Comparison of ENCODE assay signal across 8 mouse cellular contexts in genomic region chr19:45074580-45075322, GRCm38 (mm10). TPM values are rescaled to one million over a fixed set of nuclear protein-coding genes. Genes with fewer than 3 reads are reported as not detected.
DNase-seq lines count a peak whose midpoint lies in the region; ATAC-seq and TF ChIP-seq lines count a peak whose summit lies in the region.

TSS of gene Kazald1 (plus strand) at chr19:45075241.

- no peak for TF ChIP-seq CTCF in E14TG2a.4 (conservative IDR thresholded peaks at IDR 0.05; ENCODE audit: low read length)

- peak within 1 kb of the TSS; percentile 80 for H3K27ac ChIP-seq in forebrain, embryonic 11.5 days (ENCODE audit: low read depth, low read length)
- peak within 1 kb of the TSS; percentile 94 for H3K27ac ChIP-seq in heart, embryonic 16.5 days (ENCODE audit: low read length)
- peak within 1 kb of the TSS; percentile 89 for H3K27ac ChIP-seq in liver, embryonic 15.5 days (replicated peaks)
- H3K27ac ChIP-seq in neural tube, embryonic 11.5 days (ENCODE audit: low read depth, low read length): peak within 1 kb of the TSS; percentile 47
- peak within 1 kb of the TSS; percentile 99 for H3K27ac ChIP-seq in stomach, embryonic 16.5 days (ENCODE audit: low read length)

- under 1% methylated on average over 43 of the region's 45 CpGs for WGBS in forebrain, embryonic 11.5 days
- WGBS in heart, embryonic 16.5 days: under 1% methylated on average over 45 of the region's 45 CpGs
- under 1% methylated on average over 45 of the region's 45 CpGs for WGBS in liver, embryonic 15.5 days (ENCODE audit: insufficient replicate concordance)
- WGBS in neural tube, embryonic 11.5 days: under 1% methylated on average over 45 of the region's 45 CpGs
- WGBS in stomach, embryonic 16.5 days: under 1% methylated on average over 45 of the region's 45 CpGs

- H3K4me2 ChIP-seq in forebrain, embryonic 11.5 days (ENCODE audit: low read depth, low read length, severe bottlenecking): peak within 1 kb of the TSS; percentile 95
- H3K4me2 ChIP-seq in heart, embryonic 16.5 days (ENCODE audit: low read depth, low read length): peak within 1 kb of the TSS; percentile 92
- peak within 1 kb of the TSS; percentile 96 for H3K4me2 ChIP-seq in liver, embryonic 15.5 days
- peak within 1 kb of the TSS; percentile 95 for H3K4me2 ChIP-seq in neural tube, embryonic 11.5 days (ENCODE audit: low read depth)
- H3K4me2 ChIP-seq in stomach, embryonic 16.5 days (ENCODE audit: low read depth, low read length): peak within 1 kb of the TSS; percentile 98

- peak within 1 kb of the TSS; percentile 78 for H3K9ac ChIP-seq in forebrain, embryonic 11.5 days (ENCODE audit: low read length)
- peak within 1 kb of the TSS; percentile 88 for H3K9ac ChIP-seq in heart, embryonic 16.5 days (ENCODE audit: low read length)
- peak within 1 kb of the TSS; percentile 82 for H3K9ac ChIP-seq in liver, embryonic 15.5 days
- peak within 1 kb of the TSS; percentile 64 for H3K9ac ChIP-seq in neural tube, embryonic 11.5 days (ENCODE audit: low read length)
- H3K9ac ChIP-seq in stomach, embryonic 16.5 days (ENCODE audit: low read length): peak within 1 kb of the TSS; percentile 93

- no peaks in the 10 kb centered on the region for H3K36me3 ChIP-seq in E14TG2a.4 (ENCODE audit: insufficient read depth, low read length)
- H3K36me3 ChIP-seq in forebrain, embryonic 11.5 days (ENCODE audit: control insufficient read depth, insufficient read depth, low read length): no peaks in the 10 kb centered on the region
- no peaks in the 10 kb centered on the region for H3K36me3 ChIP-seq in heart, embryonic 16.5 days (ENCODE audit: control insufficient read depth, insufficient read depth)
- no peaks in the 10 kb centered on the region for H3K36me3 ChIP-seq in liver, embryonic 15.5 days (replicated peaks)
- H3K36me3 ChIP-seq in neural tube, embryonic 11.5 days (ENCODE audit: control insufficient read depth, insufficient read depth, low read length): no peaks in the 10 kb centered on the region
- H3K36me3 ChIP-seq in stomach, embryonic 16.5 days (ENCODE audit: control insufficient read depth, insufficient read depth, low read length): no peaks in the 10 kb centered on the region

- peaks cover 62% of the 10 kb centered on the region for H3K4me1 ChIP-seq in E14TG2a.4 (replicated peaks; ENCODE audit: low read depth, low read length)
- H3K4me1 ChIP-seq in forebrain, embryonic 11.5 days (replicated peaks; ENCODE audit: control insufficient read depth, insufficient read depth, low read length): peaks cover 22% of the 10 kb centered on the region
- peaks cover 24% of the 10 kb centered on the region for H3K4me1 ChIP-seq in heart, embryonic 16.5 days (ENCODE audit: control insufficient read depth, insufficient read depth, low read length)
- peaks cover 61% of the 10 kb centered on the region for H3K4me1 ChIP-seq in liver, embryonic 15.5 days (replicated peaks)
- H3K4me1 ChIP-seq in neural tube, embryonic 11.5 days (ENCODE audit: control insufficient read depth, insufficient read depth, low read length): peaks cover 15% of the 10 kb centered on the region; the same call in 1 of the 2 replicates
- peaks cover 19% of the 10 kb centered on the region for H3K4me1 ChIP-seq in stomach, embryonic 16.5 days (ENCODE audit: control insufficient read depth, insufficient read depth, low read length)

- peak; percentile 76 for DNase-seq in c-Kit-positive CD71-positive TER-119-negative erythroid progenitor cells, embryonic 14.5 days (ENCODE audit: low read depth)
- peak; percentile 96 for DNase-seq in forebrain, embryonic 11.5 days (ENCODE audit: low spot score)
- peak; percentile 94 to 97 for DNase-seq in kidney, postnatal 36 days
- DNase-seq in neural tube, embryonic 11.5 days (ENCODE audit: low spot score): peak; percentile 95

- H3K9me3 ChIP-seq in E14TG2a.4 (ENCODE audit: low read length): 0 out of 2 replicates have a peak, but pooled peaks cover 3% of the 10 kb centered on the region
- no peaks in the 10 kb centered on the region for H3K9me3 ChIP-seq in forebrain, embryonic 11.5 days (ENCODE audit: control insufficient read depth, low read length)
- H3K9me3 ChIP-seq in heart, embryonic 16.5 days (replicated peaks; ENCODE audit: control insufficient read depth, low read length): no peaks in the 10 kb centered on the region
- H3K9me3 ChIP-seq in liver, embryonic 15.5 days (replicated peaks): no peaks in the 10 kb centered on the region
- H3K9me3 ChIP-seq in neural tube, embryonic 11.5 days (ENCODE audit: control insufficient read depth, low read length): no peaks in the 10 kb centered on the region
- H3K9me3 ChIP-seq in stomach, embryonic 16.5 days (replicated peaks; ENCODE audit: control insufficient read depth, low read length): no peaks in the 10 kb centered on the region

- peaks cover 45% of the 10 kb centered on the region for H3K27me3 ChIP-seq in E14TG2a.4 (ENCODE audit: insufficient read depth, low read length)
- H3K27me3 ChIP-seq in forebrain, embryonic 11.5 days (ENCODE audit: control insufficient read depth, insufficient read depth, low read length): peaks cover 47% of the 10 kb centered on the region
- H3K27me3 ChIP-seq in heart, embryonic 16.5 days (ENCODE audit: control insufficient read depth, insufficient read depth, low read length): peaks cover 25% of the 10 kb centered on the region
- peaks cover 46% of the 10 kb centered on the region for H3K27me3 ChIP-seq in liver, embryonic 15.5 days
- H3K27me3 ChIP-seq in neural tube, embryonic 11.5 days (ENCODE audit: control insufficient read depth, insufficient read depth, low read length): peaks cover 51% of the 10 kb centered on the region
- H3K27me3 ChIP-seq in stomach, embryonic 16.5 days (ENCODE audit: control insufficient read depth, insufficient read depth, low read length): peaks cover 33% of the 10 kb centered on the region

- H3K4me3 ChIP-seq in E14TG2a.4 (replicated peaks; ENCODE audit: low read length): peak within 1 kb of the TSS; percentile 88
- H3K4me3 ChIP-seq in forebrain, embryonic 11.5 days (ENCODE audit: low read depth, low read length): peak within 1 kb of the TSS; percentile 60
- peak within 1 kb of the TSS; percentile 68 for H3K4me3 ChIP-seq in heart, embryonic 16.5 days (ENCODE audit: low read length)
- peak within 1 kb of the TSS; percentile 77 for H3K4me3 ChIP-seq in liver, embryonic 15.5 days (replicated peaks)
- peak within 1 kb of the TSS; percentile 44 for H3K4me3 ChIP-seq in neural tube, embryonic 11.5 days (ENCODE audit: low read depth, low read length)
- H3K4me3 ChIP-seq in stomach, embryonic 16.5 days (replicated peaks; ENCODE audit: low read length): peak within 1 kb of the TSS; percentile 75

- ATAC-seq in forebrain, embryonic 11.5 days (replicated peaks; ENCODE audit: low FRiP score): peak; percentile 89
- peak; percentile 90 for ATAC-seq in heart, embryonic 16.5 days (replicated peaks; ENCODE audit: extremely low read depth, insufficient read depth, low FRiP score)
- ATAC-seq in liver, embryonic 15.5 days (ENCODE audit: insufficient read depth): peak; percentile 88
- ATAC-seq in neural tube, embryonic 11.5 days (ENCODE audit: insufficient read depth, low FRiP score, low TSS enrichment): peak; percentile 86
- peak; percentile 93 for ATAC-seq in stomach, embryonic 16.5 days (ENCODE audit: insufficient read depth, low FRiP score)

RNA-seq across cellular contexts. Expression of gene Kazald1, which starts in this region (rescaled TPM):
- polyA plus RNA-seq in forebrain, embryonic 11.5 days (2014; fragmentation: Nextera tagmentation; extraction: Ambion mirVana): 0.20 and 0.31 TPM in 2 replicates
- 12.9 and 13.0 TPM in 2 replicates for polyA plus RNA-seq in heart, embryonic 16.5 days (2015; fragmentation: Nextera tagmentation; extraction: Ambion mirVana)
- 0.24 and 0.32 TPM in 2 replicates for polyA plus RNA-seq in liver, embryonic 15.5 days (2015; fragmentation: Nextera tagmentation; extraction: Ambion mirVana)
- 0.50 and 0.87 TPM in 2 replicates for polyA plus RNA-seq in neural tube, embryonic 11.5 days (2014; fragmentation: Nextera tagmentation; extraction: Ambion mirVana)
- polyA plus RNA-seq in stomach, embryonic 16.5 days (2015; fragmentation: Nextera tagmentation; extraction: Ambion mirVana): 22.9 and 41.4 TPM in 2 replicates

Comparison
In these comparisons a context has a peak if more than half of its experiments do, and no peak if none do; other contexts are left out.
1. Peak in every context shown above with its lines: DNase-seq, ATAC-seq, H3K4me3 ChIP-seq and H3K27ac ChIP-seq.
2. Peak in DNase-seq, ATAC-seq, H3K4me3 ChIP-seq, H3K27ac ChIP-seq, H3K9ac ChIP-seq and H3K4me2 ChIP-seq in forebrain, embryonic 11.5 days; RNA of the gene not detected or under 1 TPM.
3. Peak in ATAC-seq, H3K4me3 ChIP-seq, H3K27ac ChIP-seq, H3K9ac ChIP-seq and H3K4me2 ChIP-seq in liver, embryonic 15.5 days; RNA of the gene not detected or under 1 TPM.
4. Peak in DNase-seq, ATAC-seq, H3K4me3 ChIP-seq, H3K27ac ChIP-seq, H3K9ac ChIP-seq and H3K4me2 ChIP-seq in neural tube, embryonic 11.5 days; RNA of the gene not detected or under 1 TPM.
5. H3K27ac ChIP-seq: peak in every context shown above with its lines; median percentile 99 in stomach, embryonic 16.5 days; 94 in heart, embryonic 16.5 days; 89 in liver, embryonic 15.5 days; 80 in forebrain, embryonic 11.5 days; 47 in neural tube, embryonic 11.5 days.